Mouse (Mus musculus): ENCODE results near the gene Rhbg.
"Not testable (repeated sequence)": the region's sequence is repeated elsewhere in the genome, so short reads cannot be mapped to it uniquely, and the experiment has no call there.

The Rhbg gene

GRCm38 (mm10) chr3:88276121-88276520 lies 21.6 kb upstream of the Rhbg start:
- ChIA-PET POLR2A (interaction anchor here in 3 of 4 experiments (0.6 to 13.2 kb wide), 37 partner anchors 9 to 1804 kb away, joined by 3 to 237 read pairs (median 4); partner anchors contain the start of genes Cct3 (in 3 of the 3), Tsacc (in 3 of the 3), Gm38392 (in 2 of the 3) and Smg5 (in 2 of the 3)), CTCF (interaction anchor here (0.7 to 1.8 kb wide), 17 partner anchors 9 to 265 kb away, joined by 3 to 14 read pairs (median 4); partner anchors contain the start of genes Cct3 (in 2 of the 4), Tsacc (in 2 of the 4) and Gm38392 (in 1 of the 4))

- POLR2A ChIA-PET, result interaction anchor here in 2 of 4 experiments (0.6 to 13.2 kb wide), 11 partner anchors 9 to 234 kb away, joined by 3 to 237 read pairs (median 4); partner anchors contain the start of genes Cct3 (in 2 of the 2), Smg5 (in 2 of the 2), Tmem79 (in 2 of the 2) and Tsacc (in 2 of the 2)
- CTCF ChIA-PET, result interaction anchor here in 3 of 4 experiments (0.6 to 1.4 kb wide), 4 partner anchors 10 to 313 kb away, joined by 3 to 4 read pairs (median 4); no protein-coding TSS in a partner anchor
Observed at GRCm38 (mm10) chr3:88274002-88274401, 19.5 kb upstream of the Rhbg start.

GRCm38 (mm10) chr3:88271859-88272258 lies 17.4 kb upstream of the Rhbg start:
- CTCF ChIA-PET, result interaction anchor here in 1 of 4 experiments (1.0 kb wide), 1 partner anchor 23 kb away, joined by 3 read pairs; no protein-coding TSS in a partner anchor
- POLR2A ChIA-PET, result interaction anchor here in 1 of 4 experiments (0.6 to 13.2 kb wide), 6 partner anchors 15 to 1976 kb away, joined by 3 to 237 read pairs (median 9); partner anchors contain the start of genes Cct3, Gm38392, Slc39a1 and Smg5

- POLR2A ChIA-PET, result interaction anchor here in 1 of 4 experiments (0.6 to 13.2 kb wide), 6 partner anchors 16 to 1976 kb away, joined by 3 to 237 read pairs (median 9); partner anchors contain the start of genes Cct3, Gm38392, Slc39a1 and Smg5
- CTCF ChIA-PET, result not testable (repeated sequence)
Observed at GRCm38 (mm10) chr3:88271298-88271697, 16.8 kb upstream of the Rhbg start.

GRCm38 (mm10) chr3:88268991-88269390 lies 14.5 kb upstream of the Rhbg start:
- ChIA-PET POLR2A (interaction anchor here in 1 of 4 experiments (1.4 kb wide), 1 partner anchor 417 kb away, joined by 3 read pairs; no protein-coding TSS in a partner anchor), CTCF (interaction anchor here in 1 of 4 experiments (1.8 kb wide), 1 partner anchor 26 kb away, joined by 4 read pairs; no protein-coding TSS in a partner anchor)

GRCm38 (mm10) chr3:88268014-88268413 lies 13.5 kb upstream of the Rhbg start:
- CTCF ChIA-PET, result not testable (repeated sequence)
- POLR2A ChIA-PET, result interaction anchor here in 3 of 4 experiments (0.5 to 1.4 kb wide), 3 partner anchors 68 to 418 kb away, joined by 3 to 5 read pairs (median 3); partner anchors contain the start of genes Smg5 (in 1 of the 3) and Tmem79 (in 1 of the 3)

GRCm38 (mm10) chr3:88262346-88262745 lies 7.8 kb upstream of the Rhbg start:
- POLR2A ChIA-PET, result interaction anchor here in 2 of 4 experiments (1.0 to 1.9 kb wide), 7 partner anchors 14 to 147 kb away, joined by 3 to 8 read pairs (median 4); no protein-coding TSS in a partner anchor

GRCm38 (mm10) chr3:88256382-88256781 lies 1.9 kb upstream of the Rhbg start:
- ChIA-PET POLR2A (interaction anchor here in 1 of 4 experiments (1.4 to 1.9 kb wide), 4 partner anchors 9 to 19 kb away, joined by 4 to 5 read pairs (median 4); no protein-coding TSS in a partner anchor), CTCF (interaction anchor here in 1 of 4 experiments (4.2 kb wide), 1 partner anchor 14 kb away, joined by 38 read pairs; no protein-coding TSS in a partner anchor)

More at GRCm38 (mm10) chr3:88262346-88262745, 7.8 kb upstream of the Rhbg start:
- CTCF ChIA-PET, result interaction anchor here in 3 of 4 experiments (1.1 to 2.2 kb wide), 5 partner anchors 15 to 20 kb away, joined by 3 to 10 read pairs (median 5); no protein-coding TSS in a partner anchor

- POLR2A ChIA-PET, result interaction anchor here in 3 of 4 experiments (0.6 to 2.0 kb wide), 6 partner anchors 9 to 79 kb away, joined by 3 to 8 read pairs (median 4); partner anchors contain the start of genes Smg5 (in 1 of the 3) and Tmem79 (in 1 of the 3)
- CTCF ChIA-PET, result interaction anchor here in 1 of 4 experiments (4.2 kb wide), 1 partner anchor 13 kb away, joined by 38 read pairs; no protein-coding TSS in a partner anchor
Observed at GRCm38 (mm10) chr3:88255950-88256349, 1.4 kb upstream of the Rhbg start.

GRCm38 (mm10) chr3:88252739-88253138 lies 1.8 kb downstream of the Rhbg start:
- ChIA-PET CTCF (interaction anchor here (1.9 to 4.2 kb wide), 4 partner anchors 9 to 10 kb away, joined by 5 to 38 read pairs (median 8); no protein-coding TSS in a partner anchor), POLR2A (interaction anchor here in 2 of 4 experiments (1.5 to 2.7 kb wide), 2 partner anchors 29 to 36 kb away, joined by 4 to 10 read pairs; no protein-coding TSS in a partner anchor)

GRCm38 (mm10) chr3:88248406-88248805 lies 6.1 kb downstream of the Rhbg start:
- POLR2A ChIA-PET, result interaction anchor here in 3 of 4 experiments (0.6 to 3.6 kb wide), 9 partner anchors 13 to 278 kb away, joined by 3 to 22 read pairs (median 3); partner anchors contain the start of genes Nes (in 1 of the 3), Smg5 (in 1 of the 3) and Tmem79 (in 1 of the 3)

GRCm38 (mm10) chr3:88247666-88248065 lies 6.8 kb downstream of the Rhbg start:
- ChIA-PET POLR2A (interaction anchor here in 3 of 4 experiments (0.7 to 3.6 kb wide), 20 partner anchors 8 to 277 kb away, joined by 3 to 22 read pairs (median 3); partner anchors contain the start of genes Cct3 (in 1 of the 3), Glmp (in 1 of the 3), Nes (in 1 of the 3) and Smg5 (in 1 of the 3)), CTCF (interaction anchor here (0.5 to 2.7 kb wide), 13 partner anchors 10 to 219 kb away, joined by 3 to 15 read pairs (median 5); no protein-coding TSS in a partner anchor)

More at GRCm38 (mm10) chr3:88248406-88248805, 6.1 kb downstream of the Rhbg start:
- CTCF ChIA-PET, result interaction anchor here in 3 of 4 experiments (0.7 to 2.0 kb wide), 3 partner anchors 13 to 91 kb away, joined by 4 to 5 read pairs (median 5); no protein-coding TSS in a partner anchor

- POLR2A ChIA-PET, result interaction anchor here in 2 of 4 experiments (0.8 to 3.6 kb wide), 12 partner anchors 10 to 164 kb away, joined by 3 to 22 read pairs (median 4); partner anchors contain the start of genes Cct3 (in 1 of the 2), Smg5 (in 1 of the 2), Tmem79 (in 1 of the 2) and Tsacc (in 1 of the 2)
- CTCF ChIA-PET, result interaction anchor here (0.5 to 2.7 kb wide), 27 partner anchors 9 to 1132 kb away, joined by 3 to 15 read pairs (median 4); partner anchors contain the start of genes Iqgap3 (in 1 of the 4) and Rhbg (in 1 of the 4)
Observed at GRCm38 (mm10) chr3:88245811-88246210, 8.7 kb downstream of the Rhbg start.

GRCm38 (mm10) chr3:88244071-88244470 lies 10.4 kb downstream of the Rhbg start:
- CTCF ChIA-PET, result interaction anchor here (0.5 to 4.2 kb wide), 33 partner anchors 9 to 312 kb away, joined by 3 to 85 read pairs (median 4); partner anchors contain the start of genes Rhbg (in 3 of the 4), Mef2d (in 1 of the 4), Slc25a44 (in 1 of the 4) and Smg5 (in 1 of the 4)
- POLR2A ChIA-PET, result interaction anchor here in 2 of 4 experiments (0.9 to 2.2 kb wide), 3 partner anchors 13 to 53 kb away, joined by 4 to 10 read pairs (median 6); partner anchors contain the start of genes Cct3 (in 1 of the 2) and Tsacc (in 1 of the 2)

- ChIA-PET POLR2A (interaction anchor here in 3 of 4 experiments (0.5 to 2.2 kb wide), 22 partner anchors 11 to 273 kb away, joined by 3 to 16 read pairs (median 4); partner anchors contain the start of genes Cct3 (in 1 of the 3), Iqgap3 (in 1 of the 3), Nes (in 1 of the 3) and Pmf1 (in 1 of the 3)), CTCF (interaction anchor here (0.5 to 4.2 kb wide), 85 partner anchors 9 to 1135 kb away, joined by 3 to 85 read pairs (median 5); partner anchors contain the start of genes Rhbg (in 4 of the 4), Bcan (in 1 of the 4), Cct3 (in 1 of the 4) and Gm38392 (in 1 of the 4))
Observed at GRCm38 (mm10) chr3:88242531-88242930, 12.0 kb downstream of the Rhbg start.

GRCm38 (mm10) chr3:88241045-88241786 lies 13.3 kb downstream of the Rhbg start:
- ChIA-PET POLR2A (interaction anchor here in 2 of 4 experiments (0.6 to 2.2 kb wide), 8 partner anchors 10 to 1631 kb away, joined by 3 to 16 read pairs (median 4); no protein-coding TSS in a partner anchor), CTCF (interaction anchor here (0.6 to 4.2 kb wide), 19 partner anchors 8 to 242 kb away, joined by 3 to 85 read pairs (median 6); partner anchors contain the start of gene Rhbg (in 2 of the 4))

Data from embryonic stem cell, embryonic (primary cell).